Mouse (Mus musculus): ENCODE data around the gene Pgr. TPM values are rescaled to one million over a fixed set of nuclear protein-coding genes. Genes with fewer than 3 reads are reported as not detected.

Gene Pgr
- polyA plus RNA-seq, 1 experiment from 2014 or later: 0.36 TPM

DNA sequence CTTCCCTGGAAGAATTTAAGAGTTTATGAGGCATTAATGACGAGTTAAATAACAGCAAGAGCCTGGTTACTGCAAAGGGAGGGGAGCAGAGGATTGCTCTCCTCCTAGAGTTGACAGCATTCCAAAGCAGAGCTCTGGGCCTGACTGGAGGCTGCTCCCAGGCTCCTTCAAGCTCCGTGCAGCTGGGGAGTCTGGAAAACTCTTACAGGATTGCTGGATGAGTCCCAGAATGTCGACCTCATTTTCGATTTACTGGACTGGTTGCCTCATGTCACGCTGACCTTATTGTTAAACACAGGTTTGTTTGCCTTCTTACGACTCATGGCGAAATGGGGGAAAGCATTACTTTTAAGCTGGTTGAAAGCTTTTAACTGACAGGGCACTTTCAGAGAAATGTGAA, 70.6 kb downstream of the Pgr start:
- no peaks in the 10 kb centered on the region for H3K4me1 ChIP-seq
- no peaks in the 10 kb centered on the region for H3K9me3 ChIP-seq (replicated peaks)
- ATAC-seq: peak; percentile 51; the same call in 1 of the 2 replicates
- H3K27ac ChIP-seq: no peak overlapping the region
- no peaks in the 10 kb centered on the region for H3K27me3 ChIP-seq
- no peak overlapping the region for H3K4me2 ChIP-seq
- H3K4me3 ChIP-seq: no peak overlapping the region
- WGBS: 67% methylated on average over 7 of the region's 7 CpGs
- no peaks in the 10 kb centered on the region for H3K36me3 ChIP-seq (ENCODE audit: poor library complexity, severe bottlenecking)
- H3K9ac ChIP-seq: no peak overlapping the region

DNA sequence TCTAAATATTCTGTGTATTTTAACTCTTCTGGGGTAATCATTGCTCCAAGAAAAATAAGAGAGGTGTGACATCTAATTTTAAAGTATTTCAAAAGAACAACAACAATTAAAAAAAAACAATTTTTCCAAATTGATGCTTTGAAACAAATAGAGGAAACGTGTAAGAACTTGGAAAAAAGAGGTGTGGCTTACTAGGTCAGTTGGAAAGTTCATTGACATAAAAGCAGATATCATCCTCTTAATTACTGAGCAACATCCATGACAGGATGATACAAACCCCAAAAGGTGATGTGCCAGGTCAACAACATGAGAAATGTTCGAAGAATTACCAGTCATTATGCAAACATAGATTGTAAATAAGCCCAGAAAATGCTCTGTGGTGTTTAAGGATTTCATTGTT, 71.9 kb downstream of the Pgr start, which contains the start of gene Gm16485:
Gene Gm16485, plus strand, starts transcription at position 301 of the 400 bp plus-strand sequence.
- no peak for ATAC-seq
- 73% methylated on average over 2 of the region's 2 CpGs for WGBS
- Histone ChIP-seq H3K27me3 (no peaks in the 10 kb centered on the region), H3K9ac (no peak within 1 kb of the TSS), H3K27ac (no peak within 1 kb of the TSS), H3K4me1 (no peaks in the 10 kb centered on the region), H3K9me3 (replicated peaks) (no peaks in the 10 kb centered on the region), H3K4me2 (no peak within 1 kb of the TSS), H3K4me3 (no peak within 1 kb of the TSS), H3K36me3 (ENCODE audit: poor library complexity, severe bottlenecking) (no peaks in the 10 kb centered on the region)

DNA sequence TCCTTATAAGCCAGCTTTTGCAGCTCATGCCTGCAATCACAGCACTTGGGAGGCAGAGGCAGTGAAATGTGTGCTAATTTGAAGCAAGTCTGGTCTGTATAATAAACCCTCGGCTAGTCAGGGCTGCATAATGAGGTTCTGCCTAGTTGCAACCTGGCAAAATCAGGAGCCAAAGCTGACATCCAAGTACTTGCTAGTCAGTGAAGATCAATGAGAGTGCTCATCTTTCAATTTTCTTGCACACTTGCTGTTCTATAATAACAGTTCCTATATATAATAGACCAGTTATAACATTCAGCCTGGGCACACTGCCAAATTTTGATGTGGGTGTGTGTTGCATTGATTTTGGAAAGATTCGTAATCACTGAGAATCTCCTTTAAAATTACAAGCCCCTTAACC, 78.1 kb downstream of the Pgr start:
- 34% methylated on average over 2 of the region's 2 CpGs for WGBS

GRCm38 (mm10) chr9:8982315-8982714, 82.7 kb downstream of the Pgr start:
- Histone ChIP-seq H3K4me3 (no peak overlapping the region), H3K9me3 (replicated peaks) (no peaks in the 10 kb centered on the region), H3K4me1 (no peaks in the 10 kb centered on the region), H3K4me2 (no peak overlapping the region), H3K9ac (no peak overlapping the region), H3K27ac (no peak overlapping the region), H3K27me3 (no peaks in the 10 kb centered on the region), H3K36me3 (ENCODE audit: poor library complexity, severe bottlenecking) (no peaks in the 10 kb centered on the region)
- ATAC-seq: no peak
- 74% methylated on average over 3 of the region's 3 CpGs for WGBS

More for the DNA sequence above, 78.1 kb downstream of the Pgr start:
- Histone ChIP-seq H3K4me3 (no peak overlapping the region), H3K9me3 (replicated peaks) (no peaks in the 10 kb centered on the region), H3K4me2 (no peak overlapping the region), H3K27me3 (no peaks in the 10 kb centered on the region), H3K36me3 (ENCODE audit: poor library complexity, severe bottlenecking) (no peaks in the 10 kb centered on the region), H3K9ac (no peak overlapping the region), H3K4me1 (no peaks in the 10 kb centered on the region), H3K27ac (no peak overlapping the region)
- ATAC-seq: peak; percentile 80

DNA sequence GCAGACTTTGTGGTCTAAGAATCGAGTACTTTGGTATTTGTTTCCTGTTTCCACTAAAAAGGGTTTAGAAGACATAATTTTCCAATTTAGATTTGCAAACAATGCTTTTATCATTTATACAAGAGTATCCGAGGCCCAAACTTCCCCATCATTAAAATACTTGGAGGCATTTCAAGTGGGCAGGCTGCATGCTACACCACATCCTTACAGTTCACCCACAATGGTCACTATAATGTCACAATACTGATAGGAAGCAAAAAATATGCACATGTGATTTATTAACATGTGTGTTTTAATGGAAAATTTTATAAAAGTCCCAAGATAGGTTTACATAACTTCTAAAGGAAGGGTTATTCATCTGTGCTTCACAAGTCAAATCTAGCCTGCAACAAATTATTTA, 96.9 kb downstream of the Pgr start:
- 77% methylated on average over 2 of the region's 2 CpGs for WGBS
- Histone ChIP-seq H3K4me2 (no peak overlapping the region), H3K27ac (no peak overlapping the region), H3K9me3 (replicated peaks) (no peaks in the 10 kb centered on the region), H3K4me3 (no peak overlapping the region), H3K27me3 (no peaks in the 10 kb centered on the region), H3K9ac (no peak overlapping the region), H3K36me3 (ENCODE audit: poor library complexity, severe bottlenecking) (no peaks in the 10 kb centered on the region), H3K4me1 (no peaks in the 10 kb centered on the region)
- ATAC-seq: no peak

- H3K4me3 ChIP-seq: no peak overlapping the region
Observed at GRCm38 (mm10) chr9:9001170-9001569, 101.5 kb downstream of the Pgr start.

DNA sequence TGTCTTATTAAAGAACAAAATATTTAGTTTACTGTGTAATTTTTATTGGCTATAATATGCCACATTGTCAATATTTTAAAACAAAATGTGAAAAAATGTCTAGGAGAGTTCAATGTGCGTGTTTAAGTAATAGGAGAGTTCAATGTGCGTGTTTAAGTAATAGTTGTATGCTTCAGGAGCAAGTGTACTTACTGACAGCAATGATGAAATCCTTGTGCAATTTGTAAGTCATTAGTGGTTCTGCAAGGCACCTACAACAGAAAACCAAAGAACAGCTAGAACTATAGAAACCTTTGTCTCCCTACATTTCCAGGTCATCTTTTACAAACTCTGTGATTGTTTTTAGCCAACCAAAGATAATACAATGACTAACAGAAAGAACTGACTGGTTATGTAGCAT, 115.5 kb downstream of the Pgr start:
- Histone ChIP-seq H3K4me3 (no peak overlapping the region), H3K36me3 (ENCODE audit: poor library complexity, severe bottlenecking) (peaks cover 6% of the 10 kb centered on the region; the same call in 1 of the 2 replicates), H3K27ac (no peak overlapping the region), H3K4me1 (no peaks in the 10 kb centered on the region), H3K9ac (no peak overlapping the region), H3K9me3 (replicated peaks) (no peaks in the 10 kb centered on the region), H3K4me2 (no peak overlapping the region), H3K27me3 (no peaks in the 10 kb centered on the region)
- WGBS: 92% methylated on average over 2 of the region's 2 CpGs
- no peak for ATAC-seq

More at GRCm38 (mm10) chr9:9001170-9001569, 101.5 kb downstream of the Pgr start:
- Histone ChIP-seq H3K4me2 (no peak overlapping the region), H3K9me3 (replicated peaks) (no peaks in the 10 kb centered on the region), H3K36me3 (ENCODE audit: poor library complexity, severe bottlenecking) (peaks cover 8% of the 10 kb centered on the region), H3K4me1 (no peaks in the 10 kb centered on the region), H3K9ac (no peak overlapping the region), H3K27ac (no peak overlapping the region), H3K27me3 (no peaks in the 10 kb centered on the region)
- ATAC-seq: no peak

Other genes starting within 250 kb of the Pgr start
- 0.10 and 0.24 TPM in 2 replicates for gene Gm16485, start 72.0 kb downstream of the Pgr start, polyA plus RNA-seq (2015; fragmentation: Nextera tagmentation; extraction: Ambion mirVana)

Data from forebrain, embryonic 13.5 days (tissue).